Mouse (Mus musculus): ENCODE measurements at regions not wholly inside any gene's neighbourhood (a gene's known extent, or its start where the extent isn't known, plus 50 kb on each side); places are given as distances from the start of the nearest gene placed in this dataset.

DNA sequence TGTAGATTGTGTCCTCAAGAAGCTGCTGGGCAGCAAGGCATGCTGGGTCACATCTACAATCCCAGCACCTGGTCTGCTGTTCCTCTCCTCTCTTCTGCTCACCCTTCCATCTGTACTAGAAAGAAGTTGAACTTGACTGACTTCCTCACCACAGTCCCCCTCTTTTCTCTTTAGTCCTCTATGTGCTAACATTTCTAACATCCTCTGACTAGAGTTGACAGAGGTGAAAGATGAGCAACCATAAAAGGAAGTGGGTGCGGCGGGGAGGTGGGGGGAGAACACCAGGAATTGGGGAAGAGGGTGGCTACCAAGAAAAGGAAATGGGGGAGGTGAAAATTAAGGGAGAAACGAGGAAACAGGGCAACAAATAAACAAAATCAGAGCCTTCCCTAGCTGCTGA is 319.3 kb downstream of the Insc start:
- peaks cover 19% of the 10 kb centered on the region for H3K27me3 ChIP-seq (ENCODE audit: insufficient read depth, low read length)

DNA sequence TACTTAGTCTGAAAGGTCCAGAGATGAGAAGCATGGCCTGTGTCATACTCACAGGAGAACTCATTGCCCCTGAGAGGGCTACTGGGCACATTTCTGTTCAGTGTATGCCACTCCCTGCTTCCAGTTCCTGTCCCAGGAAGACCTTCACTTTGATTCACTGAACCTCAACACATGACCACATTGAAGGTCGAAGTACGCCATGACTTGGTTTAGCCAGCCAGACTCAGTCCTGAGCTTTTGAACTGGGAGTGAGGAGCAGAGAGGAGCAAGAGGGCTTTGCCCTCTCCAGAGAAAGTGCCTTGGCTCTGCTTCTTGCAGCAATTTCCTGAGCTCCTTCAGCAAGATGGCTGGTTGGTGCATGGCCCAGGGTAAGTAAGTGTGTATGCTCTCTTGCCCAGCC is 324.1 kb downstream of the Insc start:
- Histone ChIP-seq H3K4me1 (ENCODE audit: insufficient read depth, low read length) (no peaks in the 10 kb centered on the region), H3K4me3 (ENCODE audit: low read length) (no peak overlapping the region), H3K36me3 (ENCODE audit: insufficient read depth, low read length) (no peaks in the 10 kb centered on the region), H3K27ac (no peak overlapping the region), H3K9ac (replicated peaks; ENCODE audit: low read length) (no peak overlapping the region), H3K9me3 (ENCODE audit: low read length) (no peaks in the 10 kb centered on the region), H3K27me3 (ENCODE audit: insufficient read depth, low read length) (peaks cover 7% of the 10 kb centered on the region), H3K4me2 (ENCODE audit: low read depth, low read length) (no peak overlapping the region)
- no peak for TF ChIP-seq CTCF (IDR thresholded peaks at IDR 0.05; ENCODE audit: low read depth)
- DNase-seq (ENCODE audit: low spot score), result no peak
- 93% methylated on average over 2 of the region's 2 CpGs for WGBS
- ATAC-seq, result no peak

More for the DNA sequence above, 319.3 kb downstream of the Insc start:
- H3K4me3 ChIP-seq (ENCODE audit: low read length), result no peak overlapping the region
- H3K4me2 ChIP-seq (ENCODE audit: low read depth, low read length), result no peak overlapping the region
- no peak overlapping the region for H3K27ac ChIP-seq
- no peaks in the 10 kb centered on the region for H3K9me3 ChIP-seq (ENCODE audit: low read length)
- H3K36me3 ChIP-seq (ENCODE audit: insufficient read depth, low read length), result no peaks in the 10 kb centered on the region
- no peak overlapping the region for H3K9ac ChIP-seq (replicated peaks; ENCODE audit: low read length)
- 74% methylated on average over 3 of the region's 3 CpGs for WGBS
- TF ChIP-seq CTCF (IDR thresholded peaks at IDR 0.05; ENCODE audit: low read depth), result no peak
- DNase-seq (ENCODE audit: low spot score) (no peak), ATAC-seq (no peak)
- H3K4me1 ChIP-seq (ENCODE audit: insufficient read depth, low read length), result no peaks in the 10 kb centered on the region

DNA sequence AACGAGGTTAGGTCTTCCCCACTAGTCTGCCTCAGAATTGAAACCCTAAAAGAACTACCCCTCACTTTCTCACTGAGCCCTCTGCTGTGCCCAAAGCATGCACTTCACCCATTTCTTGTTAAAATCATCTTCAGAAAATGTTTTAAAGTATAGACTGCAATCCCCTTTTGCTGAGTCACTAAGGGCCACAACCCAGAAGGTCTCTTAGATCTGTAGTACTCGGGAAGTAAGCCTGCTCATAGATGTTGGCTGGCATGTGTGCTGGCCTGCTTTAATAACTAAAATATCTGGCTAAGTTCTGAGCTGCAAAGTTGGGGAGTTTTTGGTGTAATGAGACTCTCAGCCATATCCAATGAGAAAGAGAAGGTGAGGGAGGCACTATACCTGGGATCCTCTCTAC is 329.9 kb downstream of the Insc start:
- Histone ChIP-seq H3K9me3 (ENCODE audit: low read length) (no peaks in the 10 kb centered on the region), H3K9ac (replicated peaks; ENCODE audit: low read length) (no peak overlapping the region), H3K27me3 (ENCODE audit: insufficient read depth, low read length) (peaks cover 4% of the 10 kb centered on the region; the same call in 1 of the 2 replicates), H3K36me3 (ENCODE audit: insufficient read depth, low read length) (no peaks in the 10 kb centered on the region), H3K27ac (no peak overlapping the region), H3K4me1 (ENCODE audit: insufficient read depth, low read length) (no peaks in the 10 kb centered on the region), H3K4me3 (ENCODE audit: low read length) (no peak overlapping the region), H3K4me2 (ENCODE audit: low read depth, low read length) (no peak overlapping the region)
- no peak for TF ChIP-seq CTCF (IDR thresholded peaks at IDR 0.05; ENCODE audit: low read depth)
- WGBS, result 77% methylated on average over 2 of the region's 2 CpGs
- no peak for DNase-seq (ENCODE audit: low spot score)
- no peak for ATAC-seq

DNA sequence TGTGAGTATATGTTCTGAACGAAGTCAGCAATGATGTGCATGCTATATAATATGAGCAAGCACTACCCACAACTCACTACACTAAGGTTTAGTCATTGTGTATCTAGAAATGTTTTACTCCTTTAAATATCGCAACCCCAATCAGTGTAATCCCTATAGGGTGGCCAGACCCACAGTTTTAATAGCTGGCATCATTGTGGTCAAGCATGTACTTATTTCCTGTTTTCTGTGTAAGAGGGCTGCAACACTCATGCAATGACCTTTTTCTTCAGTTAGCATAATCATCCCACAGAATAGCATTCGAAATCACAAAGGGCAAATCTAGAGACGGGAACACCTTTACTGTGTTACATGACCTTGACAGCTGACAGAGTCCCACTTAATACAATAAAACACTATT is 333.3 kb downstream of the Insc start:
- Histone ChIP-seq H3K36me3 (ENCODE audit: insufficient read depth, low read length) (no peaks in the 10 kb centered on the region), H3K9ac (replicated peaks; ENCODE audit: low read length) (no peak overlapping the region), H3K4me3 (ENCODE audit: low read length) (no peak overlapping the region), H3K27ac (no peak overlapping the region), H3K4me1 (ENCODE audit: insufficient read depth, low read length) (no peaks in the 10 kb centered on the region), H3K4me2 (ENCODE audit: low read depth, low read length) (no peak overlapping the region), H3K9me3 (ENCODE audit: low read length) (no peaks in the 10 kb centered on the region), H3K27me3 (ENCODE audit: insufficient read depth, low read length) (peaks cover 4% of the 10 kb centered on the region; the same call in 1 of the 2 replicates)
- ATAC-seq (no peak), DNase-seq (ENCODE audit: low spot score) (no peak)
- no peak for TF ChIP-seq CTCF (IDR thresholded peaks at IDR 0.05; ENCODE audit: low read depth)
- 89% methylated on average over 4 of the region's 4 CpGs for WGBS

DNA sequence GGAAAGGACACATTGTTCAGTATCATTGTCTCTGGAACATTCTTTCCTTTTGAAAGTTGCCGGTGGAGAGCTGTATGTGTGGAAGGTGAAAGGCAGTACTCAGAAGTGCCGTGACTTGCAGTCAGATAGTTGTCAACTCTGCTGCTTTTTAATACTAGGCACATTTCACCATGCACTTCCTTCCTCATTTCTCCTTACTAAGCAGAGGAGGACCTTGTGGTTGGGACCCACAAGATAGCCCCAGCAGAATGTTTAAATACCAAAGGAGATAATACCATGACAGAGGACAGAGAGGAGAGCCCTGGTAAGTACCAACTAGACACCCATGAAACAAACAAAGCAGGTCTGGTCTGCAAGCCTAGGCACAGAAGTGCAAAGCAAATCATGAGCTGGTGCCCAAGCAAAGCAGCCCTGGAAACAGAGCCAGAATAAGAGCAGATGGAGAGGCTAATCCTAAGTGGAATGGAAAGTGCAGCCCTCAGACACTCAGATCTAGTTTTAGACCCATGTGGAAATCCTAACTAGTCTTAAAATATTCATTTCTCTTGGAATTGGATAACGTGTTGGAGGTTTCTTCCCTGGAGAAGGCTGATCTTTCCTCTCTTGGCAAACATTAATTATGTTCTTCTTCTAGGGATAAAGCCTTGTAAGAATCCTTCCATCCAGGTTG is 341.4 kb downstream of the Insc start:
- Histone ChIP-seq H3K27me3 (ENCODE audit: insufficient read depth, low read length) (no peaks in the 10 kb centered on the region), H3K4me2 (ENCODE audit: low read depth, low read length) (no peak overlapping the region), H3K9ac (replicated peaks; ENCODE audit: low read length) (no peak overlapping the region), H3K9me3 (ENCODE audit: low read length) (no peaks in the 10 kb centered on the region), H3K4me3 (ENCODE audit: low read length) (no peak overlapping the region), H3K27ac (no peak overlapping the region), H3K36me3 (ENCODE audit: insufficient read depth, low read length) (no peaks in the 10 kb centered on the region), H3K4me1 (ENCODE audit: insufficient read depth, low read length) (no peaks in the 10 kb centered on the region)
- no peak for ATAC-seq
- 84% methylated on average over 3 of the region's 3 CpGs for WGBS
- no peak for DNase-seq (ENCODE audit: low spot score)
- no peak for TF ChIP-seq CTCF (IDR thresholded peaks at IDR 0.05; ENCODE audit: low read depth)

DNA sequence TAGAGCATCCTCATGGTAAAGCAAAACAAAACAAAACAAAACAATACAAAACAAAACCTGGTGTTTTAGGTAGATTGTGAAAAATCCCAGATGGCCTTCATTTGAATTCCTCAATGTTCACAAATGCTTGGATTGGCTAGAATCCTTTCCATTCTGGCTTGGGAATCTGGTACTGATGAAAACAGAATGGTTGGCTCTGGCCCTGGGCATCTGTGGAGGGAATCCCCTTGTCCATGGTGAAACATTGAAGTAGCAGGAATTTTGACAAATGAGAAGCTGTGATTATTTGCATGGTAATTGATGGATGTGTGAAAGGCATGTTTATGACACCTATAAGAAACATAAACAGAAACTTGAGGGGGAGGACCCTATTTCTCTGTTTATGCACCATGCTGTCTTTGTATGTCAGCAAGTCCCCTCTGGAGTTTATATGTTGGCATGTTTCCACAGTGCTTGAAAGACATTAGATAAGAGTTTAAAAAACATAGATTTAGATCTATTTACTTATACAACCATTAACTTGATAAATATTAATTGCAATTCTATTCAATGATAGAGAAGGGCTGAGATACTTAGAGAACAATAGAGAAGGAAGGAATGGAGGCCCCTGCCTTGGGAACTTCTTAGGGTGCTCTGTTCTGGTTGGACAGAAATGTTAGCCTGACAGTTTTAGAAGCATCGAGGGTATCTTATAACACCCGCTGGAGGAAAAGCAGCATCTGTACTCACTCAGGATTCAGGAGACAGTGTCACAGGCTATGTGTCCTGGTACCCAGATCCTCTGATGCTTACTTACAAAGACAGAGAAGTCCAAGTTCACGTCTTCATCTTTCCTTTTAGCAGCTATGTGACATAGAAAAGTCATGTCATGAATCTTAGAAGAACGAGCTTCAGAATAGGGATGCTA is 343.3 kb downstream of the Insc start:
- no peaks in the 10 kb centered on the region for H3K9me3 ChIP-seq (ENCODE audit: low read length)
- no peak overlapping the region for H3K4me3 ChIP-seq (ENCODE audit: low read length)
- no peaks in the 10 kb centered on the region for H3K4me1 ChIP-seq (ENCODE audit: insufficient read depth, low read length)
- no peak overlapping the region for H3K9ac ChIP-seq (replicated peaks; ENCODE audit: low read length)
- DNase-seq (ENCODE audit: low spot score), result no peak
- no peaks in the 10 kb centered on the region for H3K36me3 ChIP-seq (ENCODE audit: insufficient read depth, low read length)
- no peak for TF ChIP-seq CTCF (IDR thresholded peaks at IDR 0.05; ENCODE audit: low read depth)
- H3K27ac ChIP-seq, result no peak overlapping the region
- no peaks in the 10 kb centered on the region for H3K27me3 ChIP-seq (ENCODE audit: insufficient read depth, low read length)
- no peak overlapping the region for H3K4me2 ChIP-seq (ENCODE audit: low read depth, low read length)
- no peak for ATAC-seq
- WGBS, result 86% methylated on average over 4 of the region's 4 CpGs

Data from hindbrain, postnatal 0 days (tissue).